Mouse (Mus musculus) brain, embryonic 18.5 days (tissue): ENCODE results near the gene Slc34a3.
A peak's percentile ranks its signal among the peaks of the same experiment; 100 is the strongest.

Experiments used
- DNase-seq: peaks from one replicate; pipeline ENCODE4 v3.0.0-alpha.2; 2012; ENCODE audit warnings: low read depth, low spot score

Slc34a3 gene

DNA sequence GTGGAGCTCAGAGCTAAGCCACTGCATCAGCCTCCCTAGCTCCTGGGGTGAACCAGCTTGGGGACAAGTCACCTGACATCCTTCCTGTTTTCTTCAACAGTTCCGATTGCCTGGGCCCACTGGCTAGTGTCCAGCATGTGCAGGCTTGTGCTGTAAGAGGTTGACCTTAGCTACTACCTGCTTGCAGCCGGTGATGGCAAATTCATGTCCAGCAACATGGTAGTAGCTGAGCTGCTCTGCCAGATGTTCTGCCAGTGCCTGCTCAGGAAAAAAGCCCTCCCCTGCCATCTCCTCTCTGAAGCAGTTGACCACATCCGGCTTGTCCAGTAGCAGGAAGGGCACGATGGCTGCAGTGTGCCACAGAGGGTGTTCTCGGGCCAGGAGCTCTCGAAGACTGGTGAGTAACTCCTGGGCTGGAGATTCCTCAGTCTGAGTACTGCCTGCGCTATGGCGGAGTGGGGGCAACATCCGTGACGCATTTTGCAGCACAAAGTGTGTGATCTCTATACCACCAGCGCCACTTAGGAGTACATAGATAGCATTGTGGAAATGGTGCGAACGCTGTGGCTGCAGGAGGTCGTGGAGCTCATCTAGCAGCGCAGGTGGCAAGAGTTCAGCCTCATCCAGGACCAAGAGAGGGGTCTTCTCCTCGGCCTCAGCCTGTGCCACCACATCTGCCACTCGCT lies 39.5 kb downstream of the Slc34a3 start:
- no peak for DNase-seq

DNA sequence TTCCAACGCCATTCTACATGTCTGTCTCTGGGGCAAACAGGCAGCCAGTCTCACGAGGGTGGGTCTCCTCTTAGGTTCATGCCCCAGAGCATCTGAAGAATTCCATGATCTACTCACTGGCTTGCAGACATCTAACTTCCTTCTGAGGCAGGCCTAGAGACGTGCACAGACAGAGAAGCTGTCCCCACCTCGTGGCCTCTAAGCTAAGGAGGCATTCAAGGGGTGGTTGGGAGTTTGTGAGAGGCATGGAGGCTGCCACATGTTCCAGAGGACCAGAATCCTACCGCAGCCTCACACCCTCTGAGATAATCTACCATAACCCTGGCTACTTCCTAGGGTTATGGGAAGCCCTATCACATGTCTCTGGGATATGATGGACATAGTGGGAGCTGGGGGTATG lies 40.2 kb downstream of the Slc34a3 start:
- no peak for DNase-seq

DNA sequence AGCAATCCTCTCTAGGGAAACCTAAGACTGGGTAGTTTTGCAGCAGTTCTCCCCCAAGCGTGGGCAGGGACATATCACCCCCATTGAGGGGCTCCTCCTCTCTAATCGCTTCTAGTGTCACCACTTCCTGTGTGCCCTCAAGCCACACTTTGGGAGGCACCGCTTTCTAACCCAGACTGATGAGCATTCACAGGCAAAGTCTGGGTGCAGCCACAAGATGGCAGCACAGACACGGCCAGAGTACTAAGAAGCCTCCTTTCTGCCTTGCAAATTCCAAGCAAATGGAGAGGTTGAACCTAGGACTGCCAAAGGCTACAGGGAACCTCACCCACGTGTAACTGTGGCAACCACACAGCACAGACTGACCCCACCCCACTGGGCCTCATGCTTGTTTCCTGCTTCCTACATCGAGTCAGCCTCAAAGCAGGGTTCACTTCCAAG lies 40.8 kb downstream of the Slc34a3 start:
- no peak for DNase-seq

DNA sequence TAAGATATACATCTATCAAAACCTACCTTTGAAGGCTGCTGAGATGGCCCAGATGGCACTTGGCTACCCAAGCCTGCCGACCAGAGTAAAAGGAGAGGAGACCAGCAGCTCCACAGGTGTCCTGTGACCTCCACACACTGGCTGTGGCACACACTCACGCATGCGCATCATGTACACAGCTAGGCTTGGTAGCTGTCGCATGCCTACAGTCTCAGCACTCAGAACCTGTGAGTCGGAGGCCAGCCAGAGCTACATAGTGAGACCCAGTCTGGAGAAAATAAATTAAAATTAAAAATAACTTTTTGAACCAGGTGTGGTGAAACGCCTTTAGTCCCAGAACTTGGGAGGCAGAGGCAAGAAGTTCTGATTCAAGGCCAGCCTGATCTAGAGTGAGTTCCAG lies 46.3 kb downstream of the Slc34a3 start:
- DNase-seq: no peak

DNA sequence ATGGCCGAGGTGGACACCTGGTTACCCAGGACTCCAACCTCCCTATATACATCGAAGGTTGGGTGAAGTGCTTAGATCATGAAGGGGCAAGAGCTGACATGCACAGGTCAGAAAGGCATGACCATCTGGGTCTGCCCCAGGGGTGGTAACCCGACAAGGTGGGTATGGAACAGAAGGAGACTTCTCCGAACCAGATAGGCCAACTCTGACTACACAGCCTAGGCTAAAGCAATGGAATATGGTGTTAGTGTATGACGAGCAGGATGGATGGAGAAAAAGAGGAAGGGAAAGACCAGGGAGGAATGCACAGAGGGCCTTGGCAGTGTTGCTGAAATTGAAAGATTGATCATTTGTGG lies 47.6 kb downstream of the Slc34a3 start:
- DNase-seq: no peak

DNA sequence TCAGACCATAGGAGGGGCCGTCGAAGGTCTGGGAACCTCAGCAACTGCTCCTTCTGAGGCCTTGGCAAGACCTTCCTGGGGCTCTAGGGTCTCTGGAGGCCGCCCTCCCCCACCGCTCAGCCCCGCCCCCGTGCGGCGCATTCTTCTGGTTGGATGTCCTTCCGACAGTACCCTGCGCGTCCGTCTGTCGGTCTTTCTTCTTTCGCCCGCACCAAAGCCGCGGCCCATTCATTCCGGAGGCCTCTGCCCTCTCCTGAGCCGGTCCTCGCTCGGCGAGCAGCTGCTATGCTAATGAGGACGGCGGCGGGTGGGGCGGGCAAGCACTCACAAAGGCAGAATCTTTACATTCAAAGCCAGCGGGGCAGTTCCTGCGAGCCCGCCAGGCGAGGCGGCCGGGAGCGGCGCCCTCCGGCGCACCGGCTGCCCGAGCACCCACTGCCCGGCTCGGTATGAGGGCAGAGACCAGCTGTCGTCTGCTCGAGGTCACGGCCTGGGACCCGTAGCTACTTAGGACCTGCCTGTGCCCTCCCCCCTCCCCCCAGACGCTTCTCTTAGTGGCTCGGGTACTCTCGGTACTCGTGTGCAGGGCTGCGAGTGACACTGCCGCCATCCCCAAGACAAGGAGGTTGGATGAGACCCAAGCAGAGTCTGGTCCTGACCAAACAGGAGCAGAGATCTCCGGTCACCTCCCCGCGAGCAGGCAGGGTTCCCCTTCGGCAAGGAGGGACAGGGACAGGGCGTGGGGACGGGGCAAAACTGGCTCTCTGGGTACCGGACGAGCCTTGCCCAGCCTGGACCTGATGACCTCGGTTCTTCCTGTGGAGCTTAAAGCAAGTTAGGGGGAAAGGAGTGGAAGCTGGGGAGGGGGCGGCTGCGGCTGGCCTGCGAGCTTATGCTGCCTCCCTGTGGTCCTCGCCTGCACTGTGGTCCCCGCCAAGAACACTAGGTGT lies 48.3 kb downstream of the Slc34a3 start:
- DNase-seq: no peak

DNA sequence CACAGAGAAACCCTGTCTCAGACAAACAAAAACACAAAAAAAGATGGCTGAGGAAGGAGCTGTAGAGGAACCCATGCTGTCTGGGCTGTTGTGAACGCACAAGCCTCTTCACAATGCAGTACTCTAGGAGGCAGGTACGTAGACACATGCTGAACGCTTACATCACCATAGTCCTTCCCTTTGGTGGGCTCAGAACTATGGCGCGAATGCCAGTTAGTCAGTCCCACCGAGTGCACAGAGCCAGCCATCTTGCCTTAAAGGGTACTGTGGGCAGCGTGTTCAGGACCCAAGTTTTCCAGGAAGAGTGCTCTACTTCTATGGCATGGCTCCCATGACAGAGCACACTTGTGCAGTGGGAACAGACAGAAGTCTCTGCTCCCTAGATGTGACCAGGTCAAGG lies 49.7 kb downstream of the Slc34a3 start:
- no peak for DNase-seq

DNA sequence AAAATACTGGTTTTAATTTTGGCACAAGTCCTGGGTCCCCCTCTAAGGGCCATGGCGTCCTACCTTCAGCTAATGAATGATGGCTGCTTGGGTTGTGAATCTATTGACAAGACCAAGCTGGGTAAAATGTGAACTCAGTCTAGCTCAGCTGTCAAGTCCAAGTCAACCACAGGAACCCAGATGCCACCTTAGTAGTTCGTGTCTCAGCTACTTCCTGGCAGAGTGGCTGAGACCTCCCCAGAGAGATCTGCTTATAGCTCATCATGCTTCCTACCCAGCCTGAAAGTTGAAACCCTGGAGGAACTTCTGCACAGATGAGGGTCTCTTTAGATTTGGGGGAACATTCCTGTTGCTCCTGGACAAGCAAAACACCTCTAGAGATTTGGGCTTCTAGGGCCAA lies 50.8 kb downstream of the Slc34a3 start:
- DNase-seq: no peak

DNA sequence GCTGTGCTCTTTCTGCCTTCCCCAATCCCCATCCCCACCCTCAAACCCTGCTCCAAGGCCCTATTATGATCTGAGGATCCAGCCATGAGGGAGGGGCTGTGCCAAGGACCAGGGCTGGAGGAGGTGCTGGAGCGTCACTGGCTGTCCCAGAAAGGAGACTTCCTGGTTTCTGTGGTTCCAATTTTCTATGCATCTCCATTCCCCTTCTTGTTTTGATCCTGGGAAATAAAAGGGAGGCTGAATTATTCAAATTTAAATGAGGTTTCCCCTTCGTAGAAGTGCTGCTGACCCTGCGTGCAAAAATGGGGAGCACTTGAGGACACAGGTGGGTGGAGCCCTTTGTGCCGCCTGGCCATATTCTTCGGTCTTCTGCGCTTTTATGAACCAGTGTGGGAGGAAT lies 51.5 kb downstream of the Slc34a3 start:
- no peak for DNase-seq

DNA sequence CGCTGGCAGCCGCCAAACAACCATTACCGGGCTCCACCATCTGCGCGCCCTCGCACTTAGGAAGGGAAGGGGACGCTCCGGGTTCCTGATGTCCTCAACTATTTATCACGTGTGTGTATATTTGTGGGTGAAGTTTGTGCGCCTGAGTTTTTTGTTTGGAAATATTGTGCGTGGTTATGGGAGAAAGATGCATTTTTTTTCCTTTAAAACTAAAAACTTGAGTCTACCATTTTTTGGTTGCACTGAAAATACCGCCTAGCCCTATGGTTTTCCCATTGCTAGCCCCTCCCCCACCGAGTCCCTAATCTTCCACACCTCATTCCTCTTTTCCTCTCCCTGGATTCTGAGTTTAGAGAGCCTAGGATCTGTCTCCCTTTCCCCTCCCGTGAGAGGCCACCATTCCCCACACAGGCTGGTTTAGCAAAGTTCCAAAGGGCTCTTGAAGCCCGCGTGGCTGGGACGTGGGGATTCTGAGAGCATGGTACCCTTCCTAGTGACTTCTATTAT lies 52.2 kb downstream of the Slc34a3 start:
- DNase-seq: no peak

DNA sequence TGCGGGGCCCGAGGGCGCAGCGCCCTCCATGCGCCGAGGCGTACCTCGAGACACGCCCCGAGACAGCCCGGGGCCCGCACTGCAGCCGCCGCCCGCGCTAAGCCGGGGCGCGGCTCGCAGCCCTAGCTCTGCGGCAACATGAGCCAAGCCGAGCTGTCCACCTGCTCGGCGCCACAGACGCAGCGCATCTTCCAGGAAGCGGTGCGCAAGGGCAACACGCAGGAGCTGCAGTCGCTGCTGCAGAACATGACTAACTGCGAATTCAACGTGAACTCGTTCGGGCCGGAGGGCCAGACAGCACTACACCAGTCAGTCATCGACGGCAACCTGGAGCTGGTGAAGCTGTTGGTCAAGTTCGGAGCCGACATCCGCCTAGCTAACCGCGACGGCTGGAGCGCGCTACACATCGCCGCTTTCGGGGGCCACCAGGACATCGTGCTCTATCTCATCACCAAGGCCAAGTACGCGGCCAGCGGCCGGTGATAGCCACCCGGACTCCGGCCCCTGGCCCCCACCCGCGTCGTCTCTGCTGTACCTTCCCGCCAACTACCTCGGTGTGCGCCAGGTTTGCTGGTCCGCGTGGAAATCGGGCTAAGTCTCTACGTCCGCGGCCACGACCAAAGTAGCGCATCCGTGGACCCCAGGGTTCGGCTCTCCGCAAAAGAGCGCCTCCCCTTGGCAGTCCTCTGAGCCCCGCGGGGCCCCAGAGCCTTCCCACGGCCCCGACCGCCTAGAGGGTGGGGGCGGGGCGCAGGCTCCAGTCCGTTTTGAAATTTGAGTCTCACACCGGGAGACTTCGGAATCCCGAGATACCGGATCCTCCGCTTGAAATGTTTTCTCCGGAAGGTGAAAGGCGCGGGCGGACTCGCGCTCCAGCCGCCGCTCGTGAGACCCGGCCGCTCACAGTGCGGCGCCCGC lies 52.9 kb downstream of the Slc34a3 start:
- no peak for DNase-seq

DNA sequence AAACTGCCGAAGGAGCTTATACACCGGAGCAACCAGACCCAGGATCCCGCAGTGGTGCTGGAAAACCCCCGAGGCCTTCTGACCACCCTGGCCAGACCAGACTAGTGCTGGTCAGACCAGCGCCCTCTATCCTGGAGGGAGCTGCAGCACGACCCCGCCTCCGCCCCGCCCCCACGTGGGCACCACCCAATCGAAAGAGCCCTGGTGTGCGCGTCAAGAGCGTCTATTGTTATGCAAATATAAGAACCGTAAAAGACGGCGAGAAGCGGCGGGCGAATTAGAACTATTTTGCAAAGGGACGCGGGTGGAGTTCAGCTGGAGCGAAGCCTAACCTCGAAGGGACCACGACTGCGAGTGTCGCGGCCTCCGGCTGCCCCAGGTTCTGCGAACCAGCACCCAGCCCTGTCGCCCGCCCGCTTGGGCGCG lies 53.7 kb downstream of the Slc34a3 start, which contains the start of gene Nrarp:
Nrarp (plus strand) TSS at position 281 of the 426 bp plus-strand sequence.
- peak; percentile 84 for DNase-seq

DNA sequence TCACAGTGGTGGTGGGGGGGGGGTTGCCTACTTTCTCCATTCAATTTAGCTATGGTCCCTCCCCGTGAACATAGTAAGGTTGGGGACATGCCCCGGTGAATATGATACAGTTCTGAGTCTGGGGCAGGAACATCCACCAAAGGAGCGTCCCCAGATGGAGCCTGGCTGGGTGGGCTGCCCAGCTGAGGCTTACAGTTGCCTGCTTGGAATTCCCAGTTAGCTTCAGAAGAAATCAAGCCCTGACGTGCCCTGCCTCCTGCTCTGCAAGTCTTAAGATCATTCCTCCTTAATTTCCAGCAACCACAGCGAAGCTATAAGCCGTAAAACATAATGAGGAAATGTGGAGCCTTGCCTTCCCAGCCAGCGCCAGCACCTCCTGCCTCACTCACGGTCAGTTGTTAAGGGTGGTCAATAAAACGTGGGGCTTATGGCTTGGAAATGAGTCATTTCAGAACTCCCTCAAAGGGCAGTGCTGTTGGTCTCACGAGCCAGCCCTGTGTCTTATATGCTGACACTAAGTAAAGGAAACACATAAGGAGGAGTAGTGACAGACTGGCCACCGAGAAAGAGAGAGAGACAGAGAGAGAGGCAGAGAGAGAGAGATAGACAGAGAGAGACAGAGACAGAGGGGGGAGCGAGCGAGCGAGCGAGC lies 54.5 kb downstream of the Slc34a3 start:
- no peak for DNase-seq
